Mouse (Mus musculus) lung, postnatal 0 days (tissue): Measurements from ENCODE around the gene Rps11. TPM values are rescaled to one million over a fixed set of nuclear protein-coding genes. Genes with fewer than 3 reads are reported as not detected.

Experiments used
- ATAC-seq: fragments of 200-750 bp; cut with Nextera tagmentation; 2 replicates; pipeline ENCODE4 v1.8.0; 2017; ENCODE audit warnings: moderate library complexity
- DNase-seq: peaks from one replicate; pipeline ENCODE4 v3.0.0-alpha.2; 2016; ENCODE audit warnings: low spot score
- H3K27ac ChIP-seq: fragments of 300-500 bp; sonication (generic); 2 replicates; pipeline ENCODE4 v1.5.1; 2014; ENCODE audit warnings: antibody characterized with exemption, mild to moderate bottlenecking, low read length, mixed read lengths
- H3K27me3 ChIP-seq: fragments of 300-500 bp; sonication (generic); replicated peaks from 2 replicates; pipeline ENCODE4 v1.6.1; 2014; ENCODE audit warnings: low read length, mixed read lengths; ENCODE audit not compliant: insufficient read depth
- H3K36me3 ChIP-seq: fragments of 300-500 bp; sonication (generic); 2 replicates; pipeline ENCODE4 v1.6.1; 2014; ENCODE audit warnings: low read length, mixed read lengths; ENCODE audit not compliant: insufficient read depth
- H3K4me1 ChIP-seq: fragments of 300-500 bp; sonication (generic); 2 replicates; pipeline ENCODE4 v1.6.1; 2014; ENCODE audit warnings: antibody characterized with exemption, low read depth, low read length, mixed read lengths; ENCODE audit not compliant: insufficient read depth
- H3K4me2 ChIP-seq: fragments of 300-500 bp; sonication (generic); replicated peaks from 2 replicates; pipeline ENCODE4 v1.6.1; 2014; ENCODE audit warnings: low read depth, mild to moderate bottlenecking, low read length, moderate library complexity, mixed read lengths
- H3K4me3 ChIP-seq: fragments of 300-500 bp; sonication (generic); 2 replicates; pipeline ENCODE4 v1.5.1; 2014; ENCODE audit warnings: low read depth, low read length
- H3K9ac ChIP-seq: fragments of 300-500 bp; sonication (generic); replicated peaks from 2 replicates; pipeline ENCODE4 v1.6.1; 2014; ENCODE audit warnings: low read depth, mild to moderate bottlenecking
- H3K9me3 ChIP-seq: fragments of 300-500 bp; sonication (generic); 2 replicates; pipeline ENCODE4 v1.6.1; 2016; ENCODE audit warnings: low read length, mixed read lengths
- CTCF ChIP-seq: IDR thresholded peaks from 2 replicates; pipeline ENCODE4 v1.5.1; 2016; ENCODE audit warnings: antibody characterized with exemption, mild to moderate bottlenecking
- EP300 ChIP-seq: IDR thresholded peaks from 2 replicates; pipeline ENCODE4 v1.6.1; 2016; ENCODE audit warnings: antibody characterized with exemption, mild to moderate bottlenecking, control low read depth
- WGBS: fragments of 180-500 bp; shearing (Covaris S2); extraction: QIAGEN DNeasy Blood & Tissue Kit; methylation state at CpG from one replicate; pipeline ENCODE4 v1.1.7; 2014; 5-methylcytosine and 5-hydroxymethylcytosine counted together
- polyA plus RNA-seq: library from polyadenylated mRNA; unstranded; fragments of >200 nt; fragmentation: Nextera tagmentation; extraction: Ambion mirVana; gene quantifications from 2 replicates; pipeline ENCODE4 v1.2.1, GENCODE M21; 2015

The Rps11 gene
- polyA plus RNA-seq, 1 experiment from 2014 or later: 1,016 TPM

DNA sequence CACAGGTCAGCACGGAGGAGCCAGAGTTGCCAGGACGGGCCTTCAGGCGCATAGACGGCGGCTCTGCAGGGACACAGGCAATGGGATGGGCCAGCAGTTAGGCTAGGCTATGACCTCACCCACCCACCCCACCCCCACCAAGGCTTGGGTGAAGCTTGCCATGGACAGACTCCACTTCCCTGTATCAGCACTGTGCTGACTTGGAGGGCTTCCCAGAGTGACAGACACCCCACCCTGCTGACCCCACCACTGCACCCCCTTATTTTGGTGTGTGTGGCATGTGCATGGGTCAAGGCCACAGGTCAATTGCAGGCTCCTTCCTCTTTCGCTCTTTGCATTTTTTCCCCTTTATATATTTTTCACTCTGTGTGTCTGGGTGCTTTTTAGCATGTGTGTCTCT lies 28.9 kb downstream of the Rps11 start:
- no peaks in the 10 kb centered on the region for H3K9me3 ChIP-seq
- 71% methylated on average over 6 of the region's 6 CpGs for WGBS
- no peaks in the 10 kb centered on the region for H3K36me3 ChIP-seq
- no peak overlapping the region for H3K4me2 ChIP-seq
- H3K4me1 ChIP-seq: no peaks in the 10 kb centered on the region
- no peak for TF ChIP-seq EP300
- no peak for TF ChIP-seq CTCF
- H3K9ac ChIP-seq: no peak overlapping the region
- ATAC-seq: no peak
- no peak overlapping the region for H3K4me3 ChIP-seq
- H3K27me3 ChIP-seq: no peaks in the 10 kb centered on the region
- no peak overlapping the region for H3K27ac ChIP-seq
- DNase-seq: no peak

DNA sequence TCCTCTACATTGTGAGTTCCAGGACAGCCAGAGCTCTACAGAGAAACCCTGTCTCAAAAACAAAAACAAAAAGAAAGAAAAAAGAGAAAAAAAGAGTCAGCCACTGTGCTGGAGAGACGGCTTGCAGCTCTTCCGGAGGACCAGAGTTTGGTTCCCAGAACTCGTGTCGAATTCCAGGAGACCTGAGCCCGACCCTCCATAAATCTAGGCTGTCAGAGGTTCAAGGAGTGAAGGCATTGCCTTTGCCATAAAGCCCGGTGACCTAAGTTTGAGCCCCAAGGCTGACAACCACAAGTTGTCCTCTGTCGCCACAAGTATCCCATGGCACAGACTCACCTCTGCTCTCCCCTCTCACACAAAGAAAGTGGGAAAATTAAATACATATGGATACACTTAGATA lies 30.1 kb downstream of the Rps11 start:
- Histone ChIP-seq H3K36me3 (no peaks in the 10 kb centered on the region), H3K9ac (no peak overlapping the region), H3K9me3 (no peaks in the 10 kb centered on the region), H3K27me3 (no peaks in the 10 kb centered on the region), H3K4me1 (no peaks in the 10 kb centered on the region), H3K4me3 (no peak overlapping the region), H3K27ac (no peak overlapping the region), H3K4me2 (no peak overlapping the region)
- TF ChIP-seq EP300: no peak
- TF ChIP-seq CTCF: no peak
- ATAC-seq (no peak), DNase-seq (no peak)
- 36% methylated on average over 7 of the region's 7 CpGs for WGBS

DNA sequence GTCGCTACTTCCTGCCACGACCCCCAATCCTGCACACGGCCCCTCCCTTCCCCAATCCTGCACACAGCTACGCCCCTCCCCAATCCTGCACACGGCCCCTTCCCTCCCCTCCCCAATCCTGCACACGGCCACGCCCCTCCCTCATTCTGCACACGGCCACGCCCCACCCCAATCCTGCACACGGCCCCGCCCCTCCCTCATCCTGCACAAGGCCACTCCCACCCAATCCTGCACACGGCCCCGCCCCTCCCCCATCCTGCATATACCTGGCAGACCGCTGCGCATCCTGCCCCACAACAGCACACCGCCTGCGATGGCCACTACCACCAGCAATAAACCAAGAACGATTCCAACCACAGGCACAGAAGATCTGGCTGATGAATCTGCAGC lies 30.7 kb downstream of the Rps11 start:
- Histone ChIP-seq H3K36me3 (no peaks in the 10 kb centered on the region), H3K9me3 (no peaks in the 10 kb centered on the region), H3K9ac (no peak overlapping the region), H3K4me1 (no peaks in the 10 kb centered on the region), H3K4me2 (no peak overlapping the region), H3K27ac (peak overlapping the region; percentile 2; the same call in 1 of the 2 replicates), H3K4me3 (no peak overlapping the region), H3K27me3 (no peaks in the 10 kb centered on the region)
- 34% methylated on average over 16 of the region's 18 CpGs for WGBS
- ATAC-seq (no peak), DNase-seq (peak; percentile 53)
- TF ChIP-seq EP300: no peak
- TF ChIP-seq CTCF: no peak

DNA sequence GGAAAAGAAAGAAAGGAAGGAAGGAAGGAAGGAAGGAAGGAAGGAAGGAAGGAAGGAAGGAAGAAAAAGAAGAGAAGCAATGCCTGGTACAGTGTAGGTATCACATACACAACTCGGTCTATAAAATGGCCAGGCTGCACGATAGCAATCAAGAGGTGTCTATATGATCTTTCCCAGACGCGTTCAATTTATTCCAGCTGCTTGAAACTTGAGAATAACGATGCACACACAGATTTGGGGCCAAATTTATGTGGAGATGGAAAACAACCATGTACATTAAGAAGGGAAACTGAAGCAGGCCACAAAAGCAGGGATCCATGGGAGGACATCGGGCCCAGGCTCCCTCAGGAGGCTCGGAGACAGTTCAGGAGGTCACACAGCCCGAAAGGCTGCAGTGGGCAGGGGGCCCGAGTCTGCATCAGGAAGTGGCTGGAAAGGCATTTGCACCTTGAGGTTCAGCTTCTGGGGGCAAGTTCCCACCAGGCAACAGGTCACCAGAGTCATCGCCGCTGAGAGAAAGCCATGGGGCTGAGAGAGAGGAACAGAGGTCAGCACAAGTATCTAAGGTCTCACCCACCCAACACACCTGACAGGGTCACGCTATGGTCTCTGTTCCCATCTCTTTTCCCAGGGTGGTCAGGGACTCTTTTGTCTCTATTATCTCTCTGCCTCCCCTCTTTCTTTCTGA lies 31.3 kb downstream of the Rps11 start:
- Histone ChIP-seq H3K4me1 (no peaks in the 10 kb centered on the region), H3K9ac (no peak overlapping the region), H3K4me3 (no peak overlapping the region), H3K9me3 (no peaks in the 10 kb centered on the region), H3K27me3 (no peaks in the 10 kb centered on the region), H3K4me2 (no peak overlapping the region), H3K36me3 (no peaks in the 10 kb centered on the region), H3K27ac (peak overlapping the region; percentile 2; the same call in 1 of the 2 replicates)
- DNase-seq: no peak
- 41% methylated on average over 12 of the region's 12 CpGs for WGBS
- no peak for ATAC-seq
- TF ChIP-seq CTCF (0 out of 2 replicates have a peak, but pooled peaks have one; percentile 1), EP300 (no peak)

DNA sequence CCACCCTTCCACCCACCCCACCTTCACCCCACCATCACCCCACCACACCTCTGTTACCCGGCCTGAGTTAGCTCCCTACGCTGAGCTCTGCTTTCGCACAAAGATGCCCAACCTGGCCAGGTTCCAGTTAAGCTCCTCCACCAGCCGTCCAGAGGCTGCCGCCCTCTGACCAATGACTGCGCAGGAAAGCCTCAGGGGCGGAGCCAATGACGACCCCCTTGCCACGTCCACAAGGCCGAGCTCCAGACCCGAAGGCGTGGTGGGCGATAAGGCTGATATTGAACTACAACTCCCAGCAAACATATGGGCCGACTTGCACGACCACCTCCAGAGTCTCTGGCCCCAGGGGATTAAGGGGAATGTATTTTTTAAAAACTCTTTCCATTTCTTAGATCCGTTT lies 32.2 kb downstream of the Rps11 start, which contains the start of gene Rcn3:
TSS of gene Rcn3 (minus strand) at position 174 of the 400 bp plus-strand sequence.
- peak within 1 kb of the TSS; percentile 51 for H3K4me2 ChIP-seq
- peak; percentile 95 for DNase-seq
- H3K9me3 ChIP-seq: no peaks in the 10 kb centered on the region
- no peaks in the 10 kb centered on the region for H3K27me3 ChIP-seq
- TF ChIP-seq EP300: no peak
- TF ChIP-seq CTCF: no peak
- peak; percentile 95 for ATAC-seq
- H3K36me3 ChIP-seq: no peaks in the 10 kb centered on the region
- peak within 1 kb of the TSS; percentile 34 for H3K4me3 ChIP-seq
- peak within 1 kb of the TSS; percentile 51 for H3K27ac ChIP-seq
- WGBS: under 1% methylated on average over 16 of the region's 16 CpGs
- H3K9ac ChIP-seq: peak within 1 kb of the TSS; percentile 26
- no peaks in the 10 kb centered on the region for H3K4me1 ChIP-seq

DNA sequence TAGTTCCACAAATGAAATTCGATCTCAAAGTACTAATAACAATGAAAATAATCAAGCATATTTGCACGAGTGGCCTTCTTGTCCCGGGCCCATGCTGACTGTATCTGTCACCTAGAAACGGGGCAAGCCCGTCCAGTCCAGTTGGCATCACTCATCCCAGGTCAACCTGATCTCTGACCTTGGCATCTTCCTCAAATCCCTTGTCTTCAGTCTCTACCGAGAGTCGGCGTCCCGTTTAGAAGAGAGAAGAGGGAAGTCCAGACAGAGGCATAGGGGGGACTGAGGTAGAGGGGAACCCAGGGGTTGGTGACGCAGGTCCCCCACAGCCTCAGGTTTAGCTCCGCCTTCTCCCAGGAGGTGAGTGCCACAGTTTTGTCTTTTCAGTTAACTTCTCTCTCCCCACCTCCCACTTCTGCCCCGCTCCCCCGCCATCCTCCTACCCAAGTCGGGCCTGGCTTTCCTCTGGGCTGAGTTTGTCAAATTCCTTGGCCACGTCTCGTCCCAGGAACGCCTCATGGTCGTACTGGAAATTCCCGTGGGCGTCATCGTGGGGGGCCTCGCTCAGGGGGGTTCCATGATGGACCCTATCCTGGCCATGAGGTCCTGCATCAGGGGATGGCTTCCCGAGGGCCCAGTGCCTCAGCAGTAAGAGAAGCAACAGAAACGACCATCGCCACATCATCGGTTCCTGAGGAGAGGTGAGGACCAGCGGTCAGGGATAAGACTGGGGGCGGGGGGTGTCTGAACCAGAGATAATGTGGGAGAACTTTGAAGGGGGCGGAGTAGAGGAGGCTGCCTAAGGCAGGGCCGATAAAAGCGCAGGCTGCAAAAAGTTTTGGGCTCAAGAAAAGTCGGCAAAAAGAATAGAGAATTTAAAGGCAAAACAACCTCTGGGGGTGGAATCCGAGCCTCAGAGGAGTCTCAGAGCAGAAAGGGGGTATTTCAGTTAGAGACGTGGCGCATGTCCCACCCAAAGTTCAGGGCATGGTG lies 32.9 kb downstream of the Rps11 start:
- ATAC-seq (peak; percentile 40), DNase-seq (peak; percentile 52)
- H3K4me1 ChIP-seq: no peaks in the 10 kb centered on the region
- H3K4me2 ChIP-seq: peak overlapping the region; percentile 51
- TF ChIP-seq CTCF (no peak), EP300 (no peak)
- peak overlapping the region; percentile 34 for H3K4me3 ChIP-seq
- H3K27me3 ChIP-seq: no peaks in the 10 kb centered on the region
- H3K36me3 ChIP-seq: no peaks in the 10 kb centered on the region
- H3K9me3 ChIP-seq: no peaks in the 10 kb centered on the region
- H3K9ac ChIP-seq: peak overlapping the region; percentile 26
- H3K27ac ChIP-seq: peak overlapping the region; percentile 51
- WGBS: 13% methylated on average over 34 of the region's 35 CpGs
